Mouse (Mus musculus): Measurements from ENCODE around the gene Jak2. TPM values are rescaled to one million over a fixed set of nuclear protein-coding genes. Genes with fewer than 3 reads are reported as not detected.
A peak's percentile ranks its signal among the peaks of the same experiment; 100 is the strongest.

Gene Jak2
- 12.3 and 14.3 TPM in 2 replicates for polyA plus RNA-seq (2014; fragmentation: Nextera tagmentation; extraction: Ambion mirVana)

- Histone ChIP-seq H3K36me3 (ENCODE audit: control insufficient read depth, insufficient read depth, low read length) (no peaks in the 10 kb centered on the region), H3K4me3 (ENCODE audit: low read depth, low read length) (peak within 1 kb of the TSS; percentile 88), H3K4me2 (ENCODE audit: low read depth) (peak within 1 kb of the TSS; percentile 87), H3K4me1 (ENCODE audit: control insufficient read depth, insufficient read depth, low read length) (peaks cover 25% of the 10 kb centered on the region), H3K27me3 (ENCODE audit: control insufficient read depth, insufficient read depth, low read length) (no peaks in the 10 kb centered on the region), H3K9me3 (ENCODE audit: control insufficient read depth, low read length) (no peaks in the 10 kb centered on the region), H3K27ac (ENCODE audit: low read depth, low read length) (peak within 1 kb of the TSS; percentile 97), H3K9ac (ENCODE audit: low read length) (peak within 1 kb of the TSS; percentile 91)
- ATAC-seq (ENCODE audit: insufficient read depth, low FRiP score, low TSS enrichment), result peak; percentile 92
- 0% methylated on average over 60 of the region's 114 CpGs for WGBS
- DNase-seq (ENCODE audit: low spot score), result peak; percentile 95
Observed at GRCm38 (mm10) chr19:29251191-29251957, at the start of gene Jak2. Jak2 (plus strand) TSS chr19:29251828.

GRCm38 (mm10) chr19:29203337-29203736, 48.3 kb upstream of the Jak2 start:
- H3K27me3 ChIP-seq (ENCODE audit: control insufficient read depth, insufficient read depth, low read length), result no peaks in the 10 kb centered on the region
- H3K9ac ChIP-seq (ENCODE audit: low read length), result no peak overlapping the region
- H3K27ac ChIP-seq (ENCODE audit: low read depth, low read length), result no peak overlapping the region
- 67% methylated on average over 2 of the region's 2 CpGs for WGBS
- no peaks in the 10 kb centered on the region for H3K9me3 ChIP-seq (ENCODE audit: control insufficient read depth, low read length)
- DNase-seq (ENCODE audit: low spot score) (no peak), ATAC-seq (ENCODE audit: insufficient read depth, low FRiP score, low TSS enrichment) (no peak)
- H3K4me3 ChIP-seq (ENCODE audit: low read depth, low read length), result no peak overlapping the region
- no peak overlapping the region for H3K4me2 ChIP-seq (ENCODE audit: low read depth)
- no peaks in the 10 kb centered on the region for H3K4me1 ChIP-seq (ENCODE audit: control insufficient read depth, insufficient read depth, low read length)
- H3K36me3 ChIP-seq (ENCODE audit: control insufficient read depth, insufficient read depth, low read length), result no peaks in the 10 kb centered on the region

DNA sequence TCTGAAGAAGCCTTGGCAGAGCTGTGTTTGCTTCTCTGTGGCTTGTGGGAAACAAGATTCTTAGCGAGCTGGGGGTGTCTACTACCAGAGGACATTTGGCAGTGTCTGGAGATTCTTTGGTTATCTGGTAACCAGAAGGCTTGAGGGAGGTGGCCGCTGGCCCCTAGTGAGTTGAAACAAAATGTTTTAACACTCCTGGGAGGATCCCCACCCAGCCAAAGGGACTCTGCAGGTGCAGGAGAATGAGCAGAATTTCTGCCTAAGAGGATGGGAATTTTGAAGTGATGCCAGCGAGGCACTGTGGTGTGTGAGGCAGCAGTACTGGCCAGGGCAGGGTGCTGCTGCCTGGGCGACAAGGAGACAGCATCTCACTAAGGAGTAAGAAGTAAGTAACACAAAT, 47.0 kb upstream of the Jak2 start:
- Histone ChIP-seq H3K9ac (ENCODE audit: low read length) (no peak overlapping the region), H3K27ac (ENCODE audit: low read depth, low read length) (no peak overlapping the region), H3K4me3 (ENCODE audit: low read depth, low read length) (no peak overlapping the region), H3K27me3 (ENCODE audit: control insufficient read depth, insufficient read depth, low read length) (no peaks in the 10 kb centered on the region), H3K36me3 (ENCODE audit: control insufficient read depth, insufficient read depth, low read length) (no peaks in the 10 kb centered on the region), H3K4me2 (ENCODE audit: low read depth) (no peak overlapping the region), H3K4me1 (ENCODE audit: control insufficient read depth, insufficient read depth, low read length) (no peaks in the 10 kb centered on the region), H3K9me3 (ENCODE audit: control insufficient read depth, low read length) (no peaks in the 10 kb centered on the region)
- 83% methylated on average over 4 of the region's 4 CpGs for WGBS
- ATAC-seq (ENCODE audit: insufficient read depth, low FRiP score, low TSS enrichment), result no peak
- no peak for DNase-seq (ENCODE audit: low spot score)

DNA sequence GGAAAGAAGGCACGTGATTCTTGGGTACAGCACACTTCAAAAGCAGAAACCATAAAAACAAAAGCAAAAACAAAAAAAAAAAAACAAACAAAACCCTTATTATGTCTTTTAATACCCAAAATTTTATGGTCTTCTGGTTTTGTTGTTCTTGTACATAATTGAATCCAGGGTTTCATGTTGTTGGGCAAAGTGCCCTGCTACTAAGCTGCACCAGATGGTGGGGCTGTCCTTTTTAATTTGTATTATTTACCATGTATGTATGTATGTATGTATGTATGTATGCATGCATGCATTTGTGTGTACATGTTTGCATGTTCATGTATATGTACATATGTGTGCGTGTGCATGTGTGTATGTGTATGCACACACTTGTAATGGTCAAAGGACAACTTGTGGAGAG, 46.4 kb upstream of the Jak2 start:
- no peak overlapping the region for H3K27ac ChIP-seq (ENCODE audit: low read depth, low read length)
- no peaks in the 10 kb centered on the region for H3K9me3 ChIP-seq (ENCODE audit: control insufficient read depth, low read length)
- H3K4me3 ChIP-seq (ENCODE audit: low read depth, low read length), result no peak overlapping the region
- no peaks in the 10 kb centered on the region for H3K4me1 ChIP-seq (ENCODE audit: control insufficient read depth, insufficient read depth, low read length)
- ATAC-seq (ENCODE audit: insufficient read depth, low FRiP score, low TSS enrichment) (no peak), DNase-seq (ENCODE audit: low spot score) (no peak)
- H3K27me3 ChIP-seq (ENCODE audit: control insufficient read depth, insufficient read depth, low read length), result no peaks in the 10 kb centered on the region
- no peak overlapping the region for H3K4me2 ChIP-seq (ENCODE audit: low read depth)
- WGBS, result 81% methylated on average over 2 of the region's 2 CpGs
- H3K9ac ChIP-seq (ENCODE audit: low read length), result no peak overlapping the region
- no peaks in the 10 kb centered on the region for H3K36me3 ChIP-seq (ENCODE audit: control insufficient read depth, insufficient read depth, low read length)

- Histone ChIP-seq H3K27ac (ENCODE audit: low read depth, low read length) (no peak overlapping the region), H3K9me3 (ENCODE audit: control insufficient read depth, low read length) (no peaks in the 10 kb centered on the region), H3K4me2 (ENCODE audit: low read depth) (no peak overlapping the region), H3K27me3 (ENCODE audit: control insufficient read depth, insufficient read depth, low read length) (no peaks in the 10 kb centered on the region), H3K4me1 (ENCODE audit: control insufficient read depth, insufficient read depth, low read length) (no peaks in the 10 kb centered on the region), H3K4me3 (ENCODE audit: low read depth, low read length) (no peak overlapping the region), H3K9ac (ENCODE audit: low read length) (no peak overlapping the region), H3K36me3 (ENCODE audit: control insufficient read depth, insufficient read depth, low read length) (no peaks in the 10 kb centered on the region)
- no peak for DNase-seq (ENCODE audit: low spot score)
- no peak for ATAC-seq (ENCODE audit: insufficient read depth, low FRiP score, low TSS enrichment)
- 91% methylated on average over 7 of the region's 7 CpGs for WGBS
Observed at GRCm38 (mm10) chr19:29209898-29210297, 41.7 kb upstream of the Jak2 start.

GRCm38 (mm10) chr19:29210319-29210718, 41.3 kb upstream of the Jak2 start:
- DNase-seq (ENCODE audit: low spot score), result no peak
- Histone ChIP-seq H3K27me3 (ENCODE audit: control insufficient read depth, insufficient read depth, low read length) (no peaks in the 10 kb centered on the region), H3K4me3 (ENCODE audit: low read depth, low read length) (no peak overlapping the region), H3K36me3 (ENCODE audit: control insufficient read depth, insufficient read depth, low read length) (no peaks in the 10 kb centered on the region), H3K9me3 (ENCODE audit: control insufficient read depth, low read length) (no peaks in the 10 kb centered on the region), H3K4me1 (ENCODE audit: control insufficient read depth, insufficient read depth, low read length) (no peaks in the 10 kb centered on the region), H3K27ac (ENCODE audit: low read depth, low read length) (no peak overlapping the region), H3K9ac (ENCODE audit: low read length) (no peak overlapping the region), H3K4me2 (ENCODE audit: low read depth) (no peak overlapping the region)
- ATAC-seq (ENCODE audit: insufficient read depth, low FRiP score, low TSS enrichment), result no peak
- WGBS, result 94% methylated on average over 9 of the region's 9 CpGs

GRCm38 (mm10) chr19:29215811-29216509, 35.7 kb upstream of the Jak2 start:
- Histone ChIP-seq H3K4me1 (ENCODE audit: control insufficient read depth, insufficient read depth, low read length) (no peaks in the 10 kb centered on the region), H3K4me2 (ENCODE audit: low read depth) (no peak overlapping the region), H3K27ac (ENCODE audit: low read depth, low read length) (no peak overlapping the region), H3K4me3 (ENCODE audit: low read depth, low read length) (no peak overlapping the region), H3K27me3 (ENCODE audit: control insufficient read depth, insufficient read depth, low read length) (no peaks in the 10 kb centered on the region), H3K36me3 (ENCODE audit: control insufficient read depth, insufficient read depth, low read length) (no peaks in the 10 kb centered on the region), H3K9me3 (ENCODE audit: control insufficient read depth, low read length) (no peaks in the 10 kb centered on the region), H3K9ac (ENCODE audit: low read length) (no peak overlapping the region)
- no peak for DNase-seq (ENCODE audit: low spot score)
- 56% methylated on average over 8 of the region's 8 CpGs for WGBS
- no peak for ATAC-seq (ENCODE audit: insufficient read depth, low FRiP score, low TSS enrichment)

DNA sequence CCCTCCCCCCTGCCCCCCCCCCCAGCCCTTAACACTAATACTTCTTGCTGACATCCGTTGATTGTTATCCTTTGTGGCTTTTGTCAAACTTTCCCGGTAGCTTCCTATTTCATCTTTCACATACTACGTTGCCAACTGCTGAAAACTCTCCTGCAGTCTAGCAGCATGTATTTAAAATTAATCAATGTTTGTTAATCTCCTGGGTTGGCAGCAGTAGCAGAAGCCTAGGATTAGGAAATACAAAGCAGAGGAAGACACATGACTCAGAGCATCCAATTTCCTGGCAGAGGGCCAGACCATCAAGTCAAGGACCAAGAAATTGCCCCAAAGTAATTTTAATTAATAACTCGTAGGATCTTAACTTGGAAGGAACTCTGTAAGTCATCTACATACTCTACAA, 29.8 kb upstream of the Jak2 start:
- no peak overlapping the region for H3K4me2 ChIP-seq (ENCODE audit: low read depth)
- no peaks in the 10 kb centered on the region for H3K27me3 ChIP-seq (ENCODE audit: control insufficient read depth, insufficient read depth, low read length)
- H3K4me3 ChIP-seq (ENCODE audit: low read depth, low read length), result no peak overlapping the region
- no peak for ATAC-seq (ENCODE audit: insufficient read depth, low FRiP score, low TSS enrichment)
- H3K9me3 ChIP-seq (ENCODE audit: control insufficient read depth, low read length), result no peaks in the 10 kb centered on the region
- H3K27ac ChIP-seq (ENCODE audit: low read depth, low read length), result no peak overlapping the region
- no peaks in the 10 kb centered on the region for H3K36me3 ChIP-seq (ENCODE audit: control insufficient read depth, insufficient read depth, low read length)
- no peak for DNase-seq (ENCODE audit: low spot score)
- WGBS, result 85% methylated on average over 4 of the region's 4 CpGs
- H3K9ac ChIP-seq (ENCODE audit: low read length), result no peak overlapping the region
- no peaks in the 10 kb centered on the region for H3K4me1 ChIP-seq (ENCODE audit: control insufficient read depth, insufficient read depth, low read length)

- H3K4me1 ChIP-seq (ENCODE audit: control insufficient read depth, insufficient read depth, low read length), result no peaks in the 10 kb centered on the region
- H3K36me3 ChIP-seq (ENCODE audit: control insufficient read depth, insufficient read depth, low read length), result no peaks in the 10 kb centered on the region
- no peak for ATAC-seq (ENCODE audit: insufficient read depth, low FRiP score, low TSS enrichment)
Observed at GRCm38 (mm10) chr19:29224968-29225367, 26.7 kb upstream of the Jak2 start.

More at GRCm38 (mm10) chr19:29224968-29225367, 26.7 kb upstream of the Jak2 start:
- Histone ChIP-seq H3K4me3 (ENCODE audit: low read depth, low read length) (no peak overlapping the region), H3K27ac (ENCODE audit: low read depth, low read length) (no peak overlapping the region), H3K9ac (ENCODE audit: low read length) (no peak overlapping the region), H3K27me3 (ENCODE audit: control insufficient read depth, insufficient read depth, low read length) (no peaks in the 10 kb centered on the region), H3K9me3 (ENCODE audit: control insufficient read depth, low read length) (no peaks in the 10 kb centered on the region), H3K4me2 (ENCODE audit: low read depth) (no peak overlapping the region)
- no peak for DNase-seq (ENCODE audit: low spot score)

Data from neural tube, embryonic 11.5 days (tissue).